Mouse (Mus musculus): ENCODE data around the gene Panx3. TPM values are rescaled to one million over a fixed set of nuclear protein-coding genes. Genes with fewer than 3 reads are reported as not detected.

The Panx3 gene
- polyA plus RNA-seq, 1 experiment from 2014 or later, result not detected

DNA sequence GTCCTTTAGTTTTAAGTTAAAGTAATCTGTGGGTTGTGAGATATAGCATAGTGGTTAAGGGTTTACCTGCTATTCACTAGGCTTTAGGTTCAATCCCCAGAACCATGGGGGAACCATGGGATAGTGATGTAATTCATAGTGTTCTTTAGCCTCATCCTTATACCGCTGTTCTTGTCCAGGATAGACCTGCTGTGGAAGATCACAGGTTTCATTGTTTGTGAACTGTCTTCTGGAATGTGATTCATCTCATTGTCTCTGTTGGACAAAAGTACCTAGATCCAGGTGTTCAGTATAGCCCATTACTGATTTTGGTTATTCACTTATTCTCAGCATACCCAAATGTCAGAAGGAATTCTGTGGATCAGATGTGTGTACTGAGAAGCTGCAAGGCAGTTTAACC lies 41.8 kb downstream of the Panx3 start:
- ATAC-seq (replicated peaks), result no peak
- no peaks in the 10 kb centered on the region for H3K36me3 ChIP-seq (replicated peaks)
- 90% methylated on average over 1 of the region's 1 CpGs for WGBS
- no peak overlapping the region for H3K27ac ChIP-seq
- no peaks in the 10 kb centered on the region for H3K9me3 ChIP-seq
- H3K4me2 ChIP-seq, result no peak overlapping the region
- H3K4me3 ChIP-seq, result no peak overlapping the region
- H3K27me3 ChIP-seq (replicated peaks), result no peaks in the 10 kb centered on the region
- H3K4me1 ChIP-seq, result peaks cover 26% of the 10 kb centered on the region
- no peak overlapping the region for H3K9ac ChIP-seq

DNA sequence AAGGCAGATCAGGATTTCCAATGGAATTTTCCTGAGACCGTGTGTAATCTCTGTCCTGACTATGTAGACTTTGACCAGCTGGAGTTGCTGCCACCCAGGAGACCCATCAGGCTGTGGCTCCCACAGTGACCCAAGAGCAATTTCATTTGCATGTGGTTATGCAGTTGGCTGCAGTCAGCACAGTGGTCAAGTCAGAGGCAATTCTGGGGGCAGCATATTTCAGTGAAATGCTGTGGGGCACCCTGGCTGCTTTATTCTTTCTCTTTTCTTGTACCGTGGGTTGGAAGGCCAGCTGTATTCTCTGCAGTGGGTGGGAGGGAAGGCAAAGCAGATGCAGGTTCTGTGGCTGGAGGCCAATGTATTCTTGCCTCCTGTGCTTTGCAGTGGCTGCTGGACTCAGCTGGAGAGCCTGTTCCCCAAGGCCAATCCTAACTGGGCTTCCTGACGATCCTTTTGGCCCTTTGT lies 42.9 kb downstream of the Panx3 start:
- Histone ChIP-seq H3K27ac (peak overlapping the region; percentile 83), H3K36me3 (replicated peaks) (no peaks in the 10 kb centered on the region), H3K9ac (no peak overlapping the region), H3K9me3 (no peaks in the 10 kb centered on the region), H3K27me3 (replicated peaks) (no peaks in the 10 kb centered on the region), H3K4me1 (peaks cover 26% of the 10 kb centered on the region), H3K4me3 (peak overlapping the region; percentile 1; the same call in 1 of the 2 replicates), H3K4me2 (peak overlapping the region; percentile 40)
- 7% methylated on average over 3 of the region's 3 CpGs for WGBS
- peak; percentile 58 for ATAC-seq (replicated peaks)

DNA sequence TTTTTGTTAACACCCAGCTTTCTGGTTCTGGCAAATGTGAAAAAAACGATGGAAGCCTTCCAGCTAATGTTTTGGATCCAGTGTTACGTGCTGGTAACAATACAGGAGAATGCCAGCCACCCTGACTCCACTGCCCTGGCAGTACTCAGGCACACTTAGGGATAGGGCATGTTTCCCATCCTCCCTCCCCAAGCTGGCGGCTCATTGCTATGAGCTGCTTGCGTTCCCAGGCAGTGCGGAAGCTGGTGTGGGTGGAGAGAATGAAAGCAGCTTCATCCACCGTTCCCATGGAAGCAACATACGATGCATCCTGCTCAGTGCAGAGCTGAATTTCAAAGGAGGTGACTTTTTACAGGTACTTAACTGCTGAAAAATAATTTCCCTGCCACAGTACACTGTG lies 43.4 kb downstream of the Panx3 start:
- Histone ChIP-seq H3K36me3 (replicated peaks) (no peaks in the 10 kb centered on the region), H3K9me3 (no peaks in the 10 kb centered on the region), H3K4me1 (peaks cover 26% of the 10 kb centered on the region), H3K9ac (peak overlapping the region; percentile 13; the same call in 1 of the 2 replicates), H3K4me2 (peak overlapping the region; percentile 40), H3K4me3 (peak overlapping the region; percentile 1; the same call in 1 of the 2 replicates), H3K27ac (peak overlapping the region; percentile 83), H3K27me3 (replicated peaks) (no peaks in the 10 kb centered on the region)
- peak; percentile 93 for ATAC-seq (replicated peaks)
- WGBS, result 5% methylated on average over 7 of the region's 7 CpGs

DNA sequence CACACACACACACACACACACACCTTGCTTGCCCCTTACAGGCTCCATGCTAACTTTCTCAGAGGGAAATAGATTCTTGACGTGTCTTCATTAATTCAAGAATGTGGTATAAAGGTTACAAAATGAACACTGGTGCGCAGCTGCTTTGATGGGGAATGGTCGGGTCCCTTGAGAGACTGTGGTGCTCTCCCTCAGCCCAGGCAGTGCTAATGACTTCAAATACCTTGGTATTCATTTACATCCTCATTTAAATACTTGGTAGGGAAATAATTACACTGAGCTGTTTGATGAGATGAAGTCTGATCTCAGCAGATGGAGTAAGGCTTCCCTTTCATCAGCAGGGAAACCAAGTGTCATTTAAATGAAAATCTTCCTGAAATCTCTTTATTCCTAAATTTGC lies 43.9 kb downstream of the Panx3 start:
- H3K4me3 ChIP-seq, result no peak overlapping the region
- H3K27me3 ChIP-seq (replicated peaks), result no peaks in the 10 kb centered on the region
- H3K9ac ChIP-seq, result 0 out of 2 replicates have a peak overlapping the region, but pooled peaks have one; percentile 13
- 15% methylated on average over 3 of the region's 3 CpGs for WGBS
- H3K4me1 ChIP-seq, result peaks cover 26% of the 10 kb centered on the region
- no peaks in the 10 kb centered on the region for H3K36me3 ChIP-seq (replicated peaks)
- no peaks in the 10 kb centered on the region for H3K9me3 ChIP-seq
- H3K27ac ChIP-seq, result peak overlapping the region; percentile 83
- ATAC-seq (replicated peaks), result peak; percentile 86
- H3K4me2 ChIP-seq, result peak overlapping the region; percentile 40

DNA sequence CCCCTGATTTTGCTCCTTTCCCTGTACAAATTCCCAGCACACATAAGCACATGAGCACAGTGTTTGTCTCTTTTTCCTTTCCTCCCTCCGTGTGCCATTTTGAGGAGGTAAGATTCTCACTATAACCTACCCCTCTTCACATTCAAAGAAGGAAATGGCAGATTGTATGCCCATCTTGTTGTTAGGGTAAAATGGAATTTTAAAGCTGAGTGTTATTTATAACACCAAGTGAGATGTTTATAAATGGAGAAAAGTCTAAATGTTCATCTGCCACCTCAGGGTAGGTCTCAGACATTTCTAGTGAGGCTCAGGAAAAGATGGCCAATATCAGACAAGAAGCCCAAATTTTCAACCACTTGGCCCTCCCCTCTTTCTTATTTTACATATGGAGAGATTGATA lies 44.5 kb downstream of the Panx3 start:
- no peaks in the 10 kb centered on the region for H3K36me3 ChIP-seq (replicated peaks)
- no peak overlapping the region for H3K9ac ChIP-seq
- H3K9me3 ChIP-seq, result no peaks in the 10 kb centered on the region
- H3K4me1 ChIP-seq, result peaks cover 26% of the 10 kb centered on the region
- H3K4me3 ChIP-seq, result no peak overlapping the region
- peak overlapping the region; percentile 83 for H3K27ac ChIP-seq
- H3K4me2 ChIP-seq, result no peak overlapping the region
- H3K27me3 ChIP-seq (replicated peaks), result no peaks in the 10 kb centered on the region
- ATAC-seq (replicated peaks), result no peak
- WGBS, result 70% methylated on average over 1 of the region's 1 CpGs

DNA sequence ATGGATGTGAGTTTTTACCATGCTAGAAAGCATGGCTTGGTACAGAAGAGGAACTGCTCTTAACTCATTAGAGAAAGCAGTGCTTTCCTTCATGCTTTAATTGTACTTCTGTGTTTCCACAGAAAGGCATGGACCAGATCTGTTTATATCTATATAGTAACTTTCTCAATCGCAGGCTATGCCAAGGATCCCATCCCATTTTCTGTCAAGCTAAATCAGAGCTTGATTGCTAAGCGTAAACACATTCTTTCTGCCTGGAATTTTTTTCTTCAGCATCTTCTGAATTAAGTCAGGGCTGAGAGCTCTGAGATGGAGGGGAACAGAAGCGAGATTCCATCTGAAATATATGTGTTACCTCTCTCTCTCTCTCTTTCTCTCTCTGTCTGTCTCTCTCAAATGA lies 45.1 kb downstream of the Panx3 start:
- H3K4me2 ChIP-seq, result no peak overlapping the region
- no peaks in the 10 kb centered on the region for H3K27me3 ChIP-seq (replicated peaks)
- 84% methylated on average over 3 of the region's 3 CpGs for WGBS
- H3K36me3 ChIP-seq (replicated peaks), result no peaks in the 10 kb centered on the region
- H3K27ac ChIP-seq, result no peak overlapping the region
- no peak overlapping the region for H3K9ac ChIP-seq
- no peak for ATAC-seq (replicated peaks)
- H3K9me3 ChIP-seq, result no peaks in the 10 kb centered on the region
- H3K4me1 ChIP-seq, result peaks cover 26% of the 10 kb centered on the region
- no peak overlapping the region for H3K4me3 ChIP-seq

DNA sequence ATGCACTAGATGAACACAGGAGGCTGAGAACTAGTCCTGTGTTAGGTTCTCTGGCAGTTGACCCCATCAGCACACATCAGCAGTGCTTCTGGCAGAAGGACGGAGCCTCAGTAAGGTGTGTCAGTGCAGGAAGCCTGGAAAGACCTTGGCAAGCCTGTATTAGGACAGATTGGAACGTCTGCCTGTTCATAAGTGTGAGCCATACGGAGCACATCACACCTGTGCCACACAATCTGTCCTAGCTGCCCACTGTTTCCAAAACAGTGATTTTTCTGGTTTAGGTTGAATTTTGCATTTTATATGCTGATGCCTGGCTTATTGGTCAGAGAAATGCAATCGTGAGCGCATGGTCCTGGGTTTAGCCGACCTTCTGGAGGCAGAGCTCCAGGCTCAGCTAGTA lies 47.7 kb downstream of the Panx3 start:
- Histone ChIP-seq H3K4me2 (no peak overlapping the region), H3K4me1 (peaks cover 20% of the 10 kb centered on the region), H3K4me3 (no peak overlapping the region), H3K27ac (no peak overlapping the region), H3K27me3 (replicated peaks) (0 out of 2 replicates have a peak, but pooled peaks cover 4% of the 10 kb centered on the region), H3K36me3 (replicated peaks) (no peaks in the 10 kb centered on the region), H3K9me3 (no peaks in the 10 kb centered on the region), H3K9ac (no peak overlapping the region)
- 86% methylated on average over 6 of the region's 6 CpGs for WGBS
- ATAC-seq (replicated peaks), result no peak

DNA sequence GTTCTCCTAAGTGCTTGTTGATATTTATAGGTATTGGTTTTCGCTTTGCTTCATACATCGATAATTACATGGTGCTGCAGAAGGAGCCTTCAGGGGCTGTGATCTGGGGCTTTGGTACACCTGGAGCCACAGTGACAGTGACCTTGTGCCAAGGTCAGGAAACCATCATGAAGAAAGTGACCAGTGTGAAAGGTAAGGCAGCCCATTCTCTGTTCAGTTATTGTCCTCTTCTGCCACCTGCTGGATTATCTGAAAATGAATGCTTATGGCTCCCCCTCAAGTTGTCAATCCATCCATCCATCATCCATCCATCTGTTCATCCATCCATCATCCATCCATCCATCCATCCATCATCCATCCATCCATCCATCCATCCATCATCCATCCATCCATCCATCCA lies 52.3 kb downstream of the Panx3 start:
- WGBS, result 53% methylated on average over 2 of the region's 2 CpGs
- 0 out of 2 replicates have a peak, but pooled peaks cover 6% of the 10 kb centered on the region for H3K4me1 ChIP-seq
- H3K4me3 ChIP-seq, result no peak overlapping the region
- no peak overlapping the region for H3K4me2 ChIP-seq
- H3K9me3 ChIP-seq, result no peaks in the 10 kb centered on the region
- ATAC-seq (replicated peaks), result no peak
- H3K36me3 ChIP-seq (replicated peaks), result no peaks in the 10 kb centered on the region
- H3K9ac ChIP-seq, result no peak overlapping the region
- H3K27me3 ChIP-seq (replicated peaks), result 0 out of 2 replicates have a peak, but pooled peaks cover 4% of the 10 kb centered on the region
- no peak overlapping the region for H3K27ac ChIP-seq

DNA sequence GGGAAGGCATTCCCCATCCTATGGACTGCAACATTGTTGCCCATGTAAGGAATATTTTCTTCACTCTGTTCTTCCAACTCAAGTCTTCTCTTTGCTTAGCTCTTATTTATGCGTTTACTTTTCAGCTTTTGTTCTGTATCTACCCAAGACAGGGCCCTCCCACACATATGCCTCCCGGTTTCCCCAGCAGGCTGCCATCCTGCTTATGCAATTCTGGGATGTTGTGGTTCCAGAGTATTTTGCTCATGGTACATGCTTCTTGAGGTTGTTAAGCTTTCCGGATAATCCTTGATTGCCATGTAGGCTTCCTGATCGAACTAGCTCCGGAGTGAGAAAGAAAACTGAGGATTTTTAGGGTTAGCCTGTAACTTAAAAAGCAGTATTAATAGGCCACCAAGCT lies 53.8 kb downstream of the Panx3 start:
- Histone ChIP-seq H3K36me3 (replicated peaks) (no peaks in the 10 kb centered on the region), H3K4me2 (no peak overlapping the region), H3K27ac (no peak overlapping the region), H3K4me1 (0 out of 2 replicates have a peak, but pooled peaks cover 6% of the 10 kb centered on the region), H3K27me3 (replicated peaks) (0 out of 2 replicates have a peak, but pooled peaks cover 4% of the 10 kb centered on the region), H3K9ac (no peak overlapping the region), H3K4me3 (no peak overlapping the region), H3K9me3 (no peaks in the 10 kb centered on the region)
- no peak for ATAC-seq (replicated peaks)
- 56% methylated on average over 5 of the region's 5 CpGs for WGBS

DNA sequence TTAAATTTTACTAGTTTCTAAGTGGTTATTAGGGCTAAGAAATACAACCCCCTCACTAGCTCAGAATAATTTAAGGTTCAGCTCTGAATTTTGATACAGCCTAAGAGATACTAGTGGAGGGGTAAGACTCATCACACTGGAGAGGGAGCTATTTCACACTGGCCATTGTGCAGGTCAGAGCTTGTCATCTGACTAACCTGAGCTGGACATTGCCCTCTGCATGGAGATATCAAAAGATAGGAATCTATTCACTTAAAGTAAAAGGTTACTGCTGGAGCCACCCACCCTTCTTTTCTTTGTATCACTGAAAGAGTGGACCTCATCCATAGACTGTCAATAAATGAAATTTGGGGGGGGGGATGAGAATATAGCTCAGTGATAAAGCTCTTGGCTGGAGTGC lies 54.7 kb downstream of the Panx3 start:
- ATAC-seq (replicated peaks), result peak; percentile 22
- H3K36me3 ChIP-seq (replicated peaks), result no peaks in the 10 kb centered on the region
- H3K4me1 ChIP-seq, result 0 out of 2 replicates have a peak, but pooled peaks cover 6% of the 10 kb centered on the region
- no peak overlapping the region for H3K9ac ChIP-seq
- peak overlapping the region; percentile 58; the same call in 1 of the 2 replicates for H3K4me2 ChIP-seq
- peak overlapping the region; percentile 69 for H3K4me3 ChIP-seq
- no peaks in the 10 kb centered on the region for H3K9me3 ChIP-seq
- H3K27ac ChIP-seq, result peak overlapping the region; percentile 91; the same call in 1 of the 2 replicates
- H3K27me3 ChIP-seq (replicated peaks), result 0 out of 2 replicates have a peak, but pooled peaks cover 4% of the 10 kb centered on the region

DNA sequence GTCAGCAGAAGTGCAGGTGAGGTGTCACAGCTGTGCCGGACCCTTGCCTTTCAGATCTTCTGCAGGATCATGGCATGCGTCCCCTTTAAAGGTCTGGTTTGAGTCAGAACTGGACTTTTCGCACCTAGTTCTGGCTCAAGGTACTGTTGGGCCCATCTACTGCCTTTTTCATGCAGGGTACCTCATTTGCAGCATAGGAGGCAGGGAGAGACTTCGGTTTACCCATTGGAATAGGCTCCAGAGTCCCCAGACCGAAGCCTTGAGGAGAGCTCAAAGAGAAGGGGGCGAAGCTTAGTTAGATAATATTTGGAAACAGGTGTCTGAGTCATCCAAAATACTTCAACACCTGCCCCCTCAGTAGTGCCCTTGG lies 55.1 kb downstream of the Panx3 start:
- Histone ChIP-seq H3K27ac (peak overlapping the region; percentile 91), H3K4me3 (peak overlapping the region; percentile 69), H3K27me3 (replicated peaks) (0 out of 2 replicates have a peak, but pooled peaks cover 4% of the 10 kb centered on the region), H3K36me3 (replicated peaks) (no peaks in the 10 kb centered on the region), H3K4me2 (peak overlapping the region; percentile 58), H3K9ac (peak overlapping the region; percentile 66), H3K9me3 (no peaks in the 10 kb centered on the region), H3K4me1 (0 out of 2 replicates have a peak, but pooled peaks cover 6% of the 10 kb centered on the region)
- ATAC-seq (replicated peaks), result no peak; the same call in 1 of the 2 replicates
- WGBS, result 20% methylated on average over 6 of the region's 6 CpGs

DNA sequence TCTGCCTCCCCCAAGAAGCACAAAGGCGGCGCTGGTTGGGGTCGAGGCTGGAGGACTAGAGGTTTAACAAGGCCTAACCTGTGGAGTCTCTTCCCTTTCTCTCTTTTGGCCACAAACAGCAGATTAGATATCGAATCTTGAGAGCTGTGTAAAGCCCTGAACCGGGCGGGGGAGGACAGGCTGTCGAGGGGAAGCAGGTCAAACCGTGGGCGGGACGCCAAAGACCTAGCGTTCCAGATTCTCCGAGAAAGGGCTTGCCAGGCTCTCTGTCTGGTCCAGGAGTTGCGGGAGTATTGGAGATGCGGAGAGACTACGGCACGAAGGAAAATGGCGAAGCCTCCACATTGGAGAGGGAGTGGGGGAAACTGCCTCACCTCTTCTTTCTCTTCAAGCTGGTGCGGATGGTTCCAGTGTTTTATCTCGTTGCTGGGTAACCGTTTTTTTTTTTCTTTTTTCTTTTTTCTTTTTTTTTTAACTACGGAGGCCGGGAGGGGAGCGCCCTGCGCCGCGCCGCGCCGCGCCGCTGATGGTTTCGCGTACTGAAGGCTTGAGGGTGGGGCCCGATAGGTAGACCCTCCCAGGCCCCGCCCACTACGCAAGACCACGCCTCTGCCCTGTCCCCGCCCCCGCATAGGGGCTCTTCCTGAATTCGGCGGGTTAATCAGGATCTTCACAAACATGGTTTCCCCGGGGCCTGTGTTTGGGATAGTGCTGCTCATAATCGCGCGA lies 55.7 kb downstream of the Panx3 start, which contains the start of gene Spa17:
Gene Spa17 (minus strand): TSS at position 541 of the 729 bp plus-strand sequence.
- Histone ChIP-seq H3K4me3 (peak within 1 kb of the TSS; percentile 69), H3K9me3 (no peaks in the 10 kb centered on the region), H3K27ac (peak within 1 kb of the TSS; percentile 91), H3K36me3 (replicated peaks) (no peaks in the 10 kb centered on the region), H3K9ac (peak within 1 kb of the TSS; percentile 66), H3K4me1 (0 out of 2 replicates have a peak, but pooled peaks cover 6% of the 10 kb centered on the region), H3K27me3 (replicated peaks) (0 out of 2 replicates have a peak, but pooled peaks cover 4% of the 10 kb centered on the region), H3K4me2 (peak within 1 kb of the TSS; percentile 58)
- WGBS, result under 1% methylated on average over 45 of the region's 45 CpGs
- peak; percentile 96 for ATAC-seq (replicated peaks)

Data from midbrain, embryonic 15.5 days (tissue).